ENCODE assay signal across 11 mouse cellular contexts in genomic region chr11:48808737-48809433, GRCm38 (mm10). TPM values are rescaled to one million over a fixed set of nuclear protein-coding genes. Genes with fewer than 3 reads are reported as not detected.
A peak's percentile ranks its signal among the peaks of the same experiment; 100 is the strongest.
DNase-seq lines count a peak whose midpoint lies in the region; TF ChIP-seq lines count a peak whose summit lies in the region.
"Had no signal": no experiment of that assay in that cellular context is flagged by ENCODE, and none has a peak within 500 bp of the region (broad histone marks: within the 10 kb centered on the region; RNA-seq: fewer than 3 reads in every experiment).

No protein-coding gene starts in this region.

- TF ChIP-seq CTCF in CH12.LX (conservative IDR thresholded peaks at IDR 0.05 in 1 of 2, IDR thresholded peaks at IDR 0.05 in 1 of 2; ENCODE audit: low read depth in 2 of 2, low read length in 2 of 2) = no peak
- no peak for TF ChIP-seq CTCF in MEL (IDR thresholded peaks at IDR 0.05 in 2 of 3, conservative IDR thresholded peaks at IDR 0.05 in 1 of 3; ENCODE audit: control insufficient read depth in 1 of 3, insufficient read depth in 1 of 3, low read depth in 2 of 3, low read length in 3 of 3, poor library complexity in 1 of 3, severe bottlenecking in 1 of 3)

- H3K9me3 ChIP-seq in CH12.LX (replicated peaks; ENCODE audit: low read length) (no peaks in the 10 kb centered on the region), MEL (replicated peaks; ENCODE audit: insufficient read depth, low read length) (no peaks in the 10 kb centered on the region)
- H3K9me3 ChIP-seq: liver, embryonic 13.5 days; neural tube, embryonic 15.5 days had no signal

- intact Hi-C loops in heart, postnatal 25 days (cut with DNase I) = loop anchor here (10.0 kb wide), 1 partner anchor 396 kb away; the partner anchor contains the start of gene Zfp62

- TF ChIP-seq POLR2A in CH12.LX (IDR thresholded peaks at IDR 0.05; ENCODE audit: low read depth, low read length) (peak; percentile 51), MEL (IDR thresholded peaks at IDR 0.05; ENCODE audit: control insufficient read depth in 1 of 2, insufficient read depth in 1 of 2, low read depth in 1 of 2, low read length in 2 of 2, poor library complexity in 1 of 2) (peak; percentile 28 to 54; a peak in 2 of 4 replicates)

- peaks cover 85 to 97% of the 10 kb centered on the region in 2 experiments for H3K36me3 ChIP-seq in CH12.LX (replicated peaks in 1 of 2; ENCODE audit: control insufficient read depth in 1 of 2, insufficient read depth in 1 of 2, low read length in 1 of 2)
- H3K36me3 ChIP-seq in MEL (ENCODE audit: control insufficient read depth in 1 of 2, insufficient read depth in 2 of 2, low read length in 2 of 2) = peaks cover 21 to 30% of the 10 kb centered on the region in 2 experiments

- no peak for TF ChIP-seq EP300 in CH12.LX (IDR thresholded peaks at IDR 0.05; ENCODE audit: low read length)
- no peak for TF ChIP-seq EP300 in MEL (IDR thresholded peaks at IDR 0.05; ENCODE audit: low read depth in 1 of 2, low read length in 2 of 2)

- DNase-seq in kidney, postnatal 10 days = peak; percentile 33
- no peak for DNase-seq in kidney, adult 8-10 months
- DNase-seq in CH12.LX (ENCODE audit: extremely low read depth) (no peak), MEL (ENCODE audit: low read depth, low spot score) (no peak)
- DNase-seq in heart, postnatal 25 days (ENCODE audit: low spot score) = peak; percentile 36
- no peak for DNase-seq in natural killer cell, adult 2 months (ENCODE audit: low spot score in 2 of 2)
- no peak for DNase-seq in B cell, adult 2 months
- DNase-seq: cerebellum, adult 11-12 months; liver, embryonic 13.5 days had no signal

- in situ Hi-C loops in CH12.LX (cut with MboI; ENCODE audit: low pct_ligation_motif_present, low pct_unique_long_range_greater_than_20kb, low sequenced_read_pairs) = no loop called here

- TF ChIP-seq RAD21 in CH12.LX (IDR thresholded peaks at IDR 0.05; ENCODE audit: low read depth, low read length) (no peak), MEL (IDR thresholded peaks at IDR 0.05; ENCODE audit: low read depth, low read length) (no peak)

- H3K4me2 ChIP-seq in CH12.LX (ENCODE audit: insufficient read depth, low read depth, poor library complexity, severe bottlenecking) = no peak overlapping the region
- H3K4me2 ChIP-seq: liver, embryonic 13.5 days; neural tube, embryonic 15.5 days had no signal

- H3K4me1 ChIP-seq in CH12.LX (ENCODE audit: control insufficient read depth in 1 of 2, insufficient read depth in 2 of 2) (peaks cover 3 to 54% of the 10 kb centered on the region in 2 experiments; a peak in 3 of 4 replicates), MEL (ENCODE audit: control insufficient read depth in 1 of 2, insufficient read depth in 2 of 2, low read length in 2 of 2) (peaks cover 5 to 8% of the 10 kb centered on the region in 2 experiments; a peak in 3 of 4 replicates)

- H3K9ac ChIP-seq in CH12.LX (ENCODE audit: insufficient read depth, low read depth) (no peak overlapping the region), MEL (ENCODE audit: control insufficient read depth, low read depth, low read length, poor library complexity, severe bottlenecking) (no peak overlapping the region)
- H3K9ac ChIP-seq: liver, embryonic 13.5 days; neural tube, embryonic 15.5 days had no signal

- H3K27ac ChIP-seq in CH12.LX (ENCODE audit: insufficient read depth, low read depth) (no peak overlapping the region), MEL (ENCODE audit: control insufficient read depth, low read depth, low read length) (no peak overlapping the region)
- H3K27ac ChIP-seq: neural tube, embryonic 15.5 days had no signal

- peaks cover 10% of the 10 kb centered on the region for H3K79me2 ChIP-seq in CH12.LX (replicated peaks; ENCODE audit: control insufficient read depth, extremely low read depth, insufficient read depth, poor library complexity, severe bottlenecking)
- peaks cover 11% of the 10 kb centered on the region; the same call in 1 of the 2 replicates for H3K79me2 ChIP-seq in MEL (ENCODE audit: control insufficient read depth, insufficient read depth, low read length, poor library complexity)

- dilution Hi-C loops in CH12.LX (cut with MboI; ENCODE audit: extremely low pct_ligation_motif_present, extremely low pct_unique_long_range_greater_than_20kb, low sequenced_read_pairs) = no loop called here

- H3K27me3 ChIP-seq in CH12.LX (replicated peaks) = no peaks in the 10 kb centered on the region
- H3K27me3 ChIP-seq in MEL (ENCODE audit: control insufficient read depth in 1 of 2, insufficient read depth in 2 of 2, low read length in 2 of 2) = no peaks in the 10 kb centered on the region
- H3K27me3 ChIP-seq: liver, embryonic 13.5 days; neural tube, embryonic 15.5 days; Patski had no signal

- H3K4me3 ChIP-seq in CH12.LX (replicated peaks in 1 of 3; ENCODE audit: low read depth in 2 of 3, low read length in 2 of 3, poor library complexity in 1 of 3) (no peak overlapping the region), MEL (ENCODE audit: control insufficient read depth in 1 of 2, insufficient read depth in 1 of 2, low read depth in 2 of 2, low read length in 2 of 2) (no peak overlapping the region)
- H3K4me3 ChIP-seq: liver, embryonic 13.5 days; neural tube, embryonic 15.5 days had no signal

TF ChIP-seq in CH12.LX, 34 proteins besides CTCF, POLR2A, EP300 and RAD21:
- TF ChIP-seq ZMIZ1 (IDR thresholded peaks at IDR 0.05; ENCODE audit: low read depth, low read length) = peak; percentile 65
- no peak; the same call in 1 of the 2 replicates for TF ChIP-seq SIN3A (IDR thresholded peaks at IDR 0.05; ENCODE audit: low read length)
- TF ChIP-seq POLR2AphosphoS2 (IDR thresholded peaks at IDR 0.05; ENCODE audit: low read depth, low read length) = peak; percentile 11; the same call in 1 of the 2 replicates
- TF ChIP-seq CHD2 (IDR thresholded peaks at IDR 0.05; ENCODE audit: low read length) = 0 out of 2 replicates have a peak, but pooled peaks have one; percentile 7
TF ChIP-seq in CH12.LX: peak in this region for 3.

TF ChIP-seq in MEL, 35 proteins besides CTCF, POLR2A, EP300 and RAD21:
- TF ChIP-seq TBP (IDR thresholded peaks at IDR 0.05; ENCODE audit: low read depth, low read length) = peak; percentile 83
- TF ChIP-seq ETS1 (IDR thresholded peaks at IDR 0.05; ENCODE audit: low read depth, low read length) = no peak
- TF ChIP-seq ZNF384 (IDR thresholded peaks at IDR 0.05; ENCODE audit: low read depth, low read length) = 0 out of 2 replicates have a peak, but pooled peaks have one; percentile 2

RNA-seq across cellular contexts. Expression of gene Trim41, which starts 8.3 kb away (rescaled TPM):
- total RNA-seq in CH12.LX (2012; rRNA removed) = 30.2 and 36.0 TPM in 2 replicates
- 18.8 and 20.9 TPM in 2 replicates for total RNA-seq in CH12.LX (2014; rRNA removed)
- 51.6 and 63.7 TPM in 2 replicates for polyA plus RNA-seq in CH12.LX (2012; ENCODE audit: insufficient read length, low read depth)
- total RNA-seq in MEL (2012; rRNA removed) = 31.6 and 37.0 TPM in 2 replicates
- polyA plus RNA-seq in MEL (2012; ENCODE audit: insufficient read depth in 1 of 2, insufficient read length in 2 of 2, low read depth in 1 of 2, low replicate concordance in 2 of 2, missing spikeins in 1 of 2) = 10 to 100 TPM; 56.4 to 76.3 TPM
- total RNA-seq in heart, postnatal 25 days (2021) = 10 to 100 TPM; 17.8 to 20.4 TPM

RNA-seq across cellular contexts. Expression of gene Rack1, which starts 8.8 kb away (rescaled TPM):
- total RNA-seq in CH12.LX (2012; rRNA removed) (5,582 and 6,330 TPM in 2 replicates), CH12.LX (2014; rRNA removed) (4,885 and 5,265 TPM in 2 replicates), MEL (2012; rRNA removed) (5,378 and 5,815 TPM in 2 replicates)
- polyA plus RNA-seq in CH12.LX (2012; ENCODE audit: insufficient read length, low read depth) (3,744 and 4,313 TPM in 2 replicates), MEL (2012; ENCODE audit: insufficient read depth in 1 of 2, insufficient read length in 2 of 2, low read depth in 1 of 2, low replicate concordance in 2 of 2, missing spikeins in 1 of 2) (1,000 to 10,000 TPM in 1 of 2 experiments, 100 to 1,000 TPM in 1; 376 to 4,421 TPM)
- total RNA-seq in heart, postnatal 25 days (2021) = 100 to 1,000 TPM; 397 to 416 TPM

RNA-seq across cellular contexts. Expression of gene Trim7, which starts 17.1 kb away (rescaled TPM):
- total RNA-seq in CH12.LX (2012; rRNA removed) (20.8 and 34.6 TPM in 2 replicates), CH12.LX (2014; rRNA removed) (9.2 and 9.5 TPM in 2 replicates), MEL (2012; rRNA removed) (0.72 and 0.81 TPM in 2 replicates)
- polyA plus RNA-seq in CH12.LX (2012; ENCODE audit: insufficient read length, low read depth) (11.6 and 15.1 TPM in 2 replicates), MEL (2012; ENCODE audit: insufficient read depth in 1 of 2, insufficient read length in 2 of 2, low read depth in 1 of 2, low replicate concordance in 2 of 2, missing spikeins in 1 of 2) (1 to 10 TPM in 1 of 2 experiments, not detected in 1; 1.3 TPM)
- 10 to 100 TPM; 15.7 to 23.2 TPM for total RNA-seq in heart, postnatal 25 days (2021)

RNA-seq across cellular contexts. Expression of gene Gm12184, which starts 17.6 kb away (rescaled TPM):
- total RNA-seq in CH12.LX (2012; rRNA removed) = 6.8 and 7.1 TPM in 2 replicates
- 51.6 and 61.0 TPM in 2 replicates for total RNA-seq in CH12.LX (2014; rRNA removed)
- 5.6 and 17.1 TPM in 2 replicates for polyA plus RNA-seq in CH12.LX (2012; ENCODE audit: insufficient read length, low read depth)
- 7.1 and 10.9 TPM in 2 replicates for total RNA-seq in MEL (2012; rRNA removed)
- 10 to 100 TPM in 1 of 2 experiments, not detected in 1; 15.3 TPM for polyA plus RNA-seq in MEL (2012; ENCODE audit: insufficient read depth in 1 of 2, insufficient read length in 2 of 2, low read depth in 1 of 2, low replicate concordance in 2 of 2, missing spikeins in 1 of 2)
- total RNA-seq in heart, postnatal 25 days (2021) = 1 to 10 TPM; 2.0 to 3.2 TPM

Comparison
In these comparisons a context has a peak if more than half of its experiments do, and no peak if none do; other contexts are left out.
1. DNase-seq: peak in kidney, postnatal 10 days (single experiment) and heart, postnatal 25 days (single experiment); none in kidney, adult 8-10 months (0 of 2), CH12.LX (single experiment), MEL (single experiment), natural killer cell, adult 2 months (0 of 2) and B cell, adult 2 months (0 of 2).
2. RNA of gene Rack1, which starts 8.8 kb away (total RNA-seq): 4,885 to 6,330 TPM in CH12.LX and 5,378 to 5,815 TPM in MEL; 397 to 416 TPM in heart, postnatal 25 days; every median in the first group is over 10 times any median in the second.